Mouse (Mus musculus): Measurements from ENCODE around the gene 2610528A11Rik. TPM values are rescaled to one million over a fixed set of nuclear protein-coding genes. Genes with fewer than 3 reads are reported as not detected.

The 2610528A11Rik gene
- polyA plus RNA-seq, 1 experiment from 2014 or later, result not detected

GRCm38 (mm10) chr14:37134304-37135126, 20.7 kb upstream of the 2610528A11Rik start:
- H3K4me1 ChIP-seq (ENCODE audit: control insufficient read depth, insufficient read depth, low read length), result peaks cover 9% of the 10 kb centered on the region
- no peaks in the 10 kb centered on the region for H3K27me3 ChIP-seq (ENCODE audit: control insufficient read depth, insufficient read depth, low read depth, low read length)
- H3K9me3 ChIP-seq (replicated peaks; ENCODE audit: control insufficient read depth, low read length, poor library complexity, severe bottlenecking), result no peaks in the 10 kb centered on the region
- H3K36me3 ChIP-seq (ENCODE audit: control insufficient read depth, insufficient read depth, low read length), result peaks cover 3% of the 10 kb centered on the region; the same call in 1 of the 2 replicates
- no peak for ATAC-seq
- H3K4me3 ChIP-seq (ENCODE audit: low read depth, low read length), result peak overlapping the region; percentile 97
- peak overlapping the region; percentile 78 for H3K4me2 ChIP-seq (ENCODE audit: low read length)
- WGBS, result 1% methylated on average over 40 of the region's 40 CpGs
- H3K27ac ChIP-seq (ENCODE audit: low read length), result peak overlapping the region; percentile 84
- H3K9ac ChIP-seq (ENCODE audit: low read depth, low read length), result peak overlapping the region; percentile 92

GRCm38 (mm10) chr14:37127652-37128051, 13.8 kb upstream of the 2610528A11Rik start:
- H3K4me2 ChIP-seq (ENCODE audit: low read length), result no peak overlapping the region
- H3K27ac ChIP-seq (ENCODE audit: low read length), result no peak overlapping the region
- H3K9ac ChIP-seq (ENCODE audit: low read depth, low read length), result no peak overlapping the region
- peaks cover 18% of the 10 kb centered on the region for H3K36me3 ChIP-seq (ENCODE audit: control insufficient read depth, insufficient read depth, low read length)
- no peak for ATAC-seq
- H3K9me3 ChIP-seq (replicated peaks; ENCODE audit: control insufficient read depth, low read length, poor library complexity, severe bottlenecking), result no peaks in the 10 kb centered on the region
- WGBS, result 45% methylated on average over 4 of the region's 4 CpGs
- no peak overlapping the region for H3K4me3 ChIP-seq (ENCODE audit: low read depth, low read length)
- no peaks in the 10 kb centered on the region for H3K27me3 ChIP-seq (ENCODE audit: control insufficient read depth, insufficient read depth, low read depth, low read length)
- no peaks in the 10 kb centered on the region for H3K4me1 ChIP-seq (ENCODE audit: control insufficient read depth, insufficient read depth, low read length)

- Histone ChIP-seq H3K27me3 (ENCODE audit: control insufficient read depth, insufficient read depth, low read depth, low read length) (no peaks in the 10 kb centered on the region), H3K4me1 (ENCODE audit: control insufficient read depth, insufficient read depth, low read length) (no peaks in the 10 kb centered on the region), H3K4me2 (ENCODE audit: low read length) (no peak overlapping the region), H3K4me3 (ENCODE audit: low read depth, low read length) (no peak overlapping the region), H3K9me3 (replicated peaks; ENCODE audit: control insufficient read depth, low read length, poor library complexity, severe bottlenecking) (no peaks in the 10 kb centered on the region), H3K9ac (ENCODE audit: low read depth, low read length) (no peak overlapping the region), H3K27ac (ENCODE audit: low read length) (no peak overlapping the region), H3K36me3 (ENCODE audit: control insufficient read depth, insufficient read depth, low read length) (peaks cover 11% of the 10 kb centered on the region; the same call in 1 of the 2 replicates)
- no peak for ATAC-seq
- WGBS, result 98% methylated on average over 4 of the region's 4 CpGs
Observed at GRCm38 (mm10) chr14:37119233-37119632, 5.4 kb upstream of the 2610528A11Rik start.

- 92% methylated on average over 7 of the region's 7 CpGs for WGBS
- Histone ChIP-seq H3K4me1 (ENCODE audit: control insufficient read depth, insufficient read depth, low read length) (no peaks in the 10 kb centered on the region), H3K9ac (ENCODE audit: low read depth, low read length) (no peak overlapping the region), H3K4me3 (ENCODE audit: low read depth, low read length) (no peak overlapping the region), H3K9me3 (replicated peaks; ENCODE audit: control insufficient read depth, low read length, poor library complexity, severe bottlenecking) (no peaks in the 10 kb centered on the region), H3K27me3 (ENCODE audit: control insufficient read depth, insufficient read depth, low read depth, low read length) (no peaks in the 10 kb centered on the region), H3K4me2 (ENCODE audit: low read length) (no peak overlapping the region), H3K27ac (ENCODE audit: low read length) (no peak overlapping the region), H3K36me3 (ENCODE audit: control insufficient read depth, insufficient read depth, low read length) (no peaks in the 10 kb centered on the region)
- ATAC-seq, result no peak
Observed at GRCm38 (mm10) chr14:37112931-37113330, 891 bp downstream of the 2610528A11Rik start.

- Histone ChIP-seq H3K36me3 (ENCODE audit: control insufficient read depth, insufficient read depth, low read length) (no peaks in the 10 kb centered on the region), H3K4me3 (ENCODE audit: low read depth, low read length) (no peak overlapping the region), H3K9ac (ENCODE audit: low read depth, low read length) (no peak overlapping the region), H3K4me2 (ENCODE audit: low read length) (no peak overlapping the region), H3K9me3 (replicated peaks; ENCODE audit: control insufficient read depth, low read length, poor library complexity, severe bottlenecking) (no peaks in the 10 kb centered on the region), H3K4me1 (ENCODE audit: control insufficient read depth, insufficient read depth, low read length) (no peaks in the 10 kb centered on the region), H3K27ac (ENCODE audit: low read length) (no peak overlapping the region), H3K27me3 (ENCODE audit: control insufficient read depth, insufficient read depth, low read depth, low read length) (no peaks in the 10 kb centered on the region)
- no peak for ATAC-seq
Observed at GRCm38 (mm10) chr14:37111371-37111770, 2.5 kb downstream of the 2610528A11Rik start.

GRCm38 (mm10) chr14:37110456-37110855, 3.4 kb downstream of the 2610528A11Rik start:
- no peak for ATAC-seq
- WGBS, result 93% methylated on average over 2 of the region's 2 CpGs

GRCm38 (mm10) chr14:37109975-37110374, 3.8 kb downstream of the 2610528A11Rik start:
- Histone ChIP-seq H3K27ac (ENCODE audit: low read length) (no peak overlapping the region), H3K4me2 (ENCODE audit: low read length) (no peak overlapping the region), H3K9ac (ENCODE audit: low read depth, low read length) (no peak overlapping the region), H3K4me1 (ENCODE audit: control insufficient read depth, insufficient read depth, low read length) (no peaks in the 10 kb centered on the region), H3K27me3 (ENCODE audit: control insufficient read depth, insufficient read depth, low read depth, low read length) (no peaks in the 10 kb centered on the region), H3K9me3 (replicated peaks; ENCODE audit: control insufficient read depth, low read length, poor library complexity, severe bottlenecking) (no peaks in the 10 kb centered on the region), H3K4me3 (ENCODE audit: low read depth, low read length) (no peak overlapping the region), H3K36me3 (ENCODE audit: control insufficient read depth, insufficient read depth, low read length) (no peaks in the 10 kb centered on the region)
- ATAC-seq, result no peak
- WGBS, result 74% methylated on average over 9 of the region's 9 CpGs

More at GRCm38 (mm10) chr14:37110456-37110855, 3.4 kb downstream of the 2610528A11Rik start:
- Histone ChIP-seq H3K4me2 (ENCODE audit: low read length) (no peak overlapping the region), H3K9me3 (replicated peaks; ENCODE audit: control insufficient read depth, low read length, poor library complexity, severe bottlenecking) (no peaks in the 10 kb centered on the region), H3K4me1 (ENCODE audit: control insufficient read depth, insufficient read depth, low read length) (no peaks in the 10 kb centered on the region), H3K27me3 (ENCODE audit: control insufficient read depth, insufficient read depth, low read depth, low read length) (no peaks in the 10 kb centered on the region), H3K36me3 (ENCODE audit: control insufficient read depth, insufficient read depth, low read length) (no peaks in the 10 kb centered on the region), H3K27ac (ENCODE audit: low read length) (no peak overlapping the region), H3K4me3 (ENCODE audit: low read depth, low read length) (no peak overlapping the region), H3K9ac (ENCODE audit: low read depth, low read length) (no peak overlapping the region)

- Histone ChIP-seq H3K4me3 (ENCODE audit: low read depth, low read length) (no peak overlapping the region), H3K27ac (ENCODE audit: low read length) (no peak overlapping the region), H3K4me2 (ENCODE audit: low read length) (no peak overlapping the region), H3K4me1 (ENCODE audit: control insufficient read depth, insufficient read depth, low read length) (no peaks in the 10 kb centered on the region), H3K9me3 (replicated peaks; ENCODE audit: control insufficient read depth, low read length, poor library complexity, severe bottlenecking) (no peaks in the 10 kb centered on the region), H3K36me3 (ENCODE audit: control insufficient read depth, insufficient read depth, low read length) (no peaks in the 10 kb centered on the region), H3K27me3 (ENCODE audit: control insufficient read depth, insufficient read depth, low read depth, low read length) (no peaks in the 10 kb centered on the region), H3K9ac (ENCODE audit: low read depth, low read length) (no peak overlapping the region)
- no peak for ATAC-seq
- 84% methylated on average over 8 of the region's 8 CpGs for WGBS
Observed at GRCm38 (mm10) chr14:37109460-37109859, 4.4 kb downstream of the 2610528A11Rik start.

- H3K4me2 ChIP-seq (ENCODE audit: low read length), result no peak overlapping the region
- H3K27me3 ChIP-seq (ENCODE audit: control insufficient read depth, insufficient read depth, low read depth, low read length), result no peaks in the 10 kb centered on the region
- H3K36me3 ChIP-seq (ENCODE audit: control insufficient read depth, insufficient read depth, low read length), result no peaks in the 10 kb centered on the region
- ATAC-seq, result no peak
- no peak overlapping the region for H3K4me3 ChIP-seq (ENCODE audit: low read depth, low read length)
- H3K9me3 ChIP-seq (replicated peaks; ENCODE audit: control insufficient read depth, low read length, poor library complexity, severe bottlenecking), result no peaks in the 10 kb centered on the region
- H3K27ac ChIP-seq (ENCODE audit: low read length), result no peak overlapping the region
- H3K9ac ChIP-seq (ENCODE audit: low read depth, low read length), result no peak overlapping the region
- 54% methylated on average over 7 of the region's 7 CpGs for WGBS
- H3K4me1 ChIP-seq (ENCODE audit: control insufficient read depth, insufficient read depth, low read length), result no peaks in the 10 kb centered on the region
Observed at GRCm38 (mm10) chr14:37105846-37106245, 8.0 kb downstream of the 2610528A11Rik start.
